Mouse (Mus musculus): ENCODE data around the gene Fut4.
A peak's percentile ranks its signal among the peaks of the same experiment; 100 is the strongest.

DNA sequence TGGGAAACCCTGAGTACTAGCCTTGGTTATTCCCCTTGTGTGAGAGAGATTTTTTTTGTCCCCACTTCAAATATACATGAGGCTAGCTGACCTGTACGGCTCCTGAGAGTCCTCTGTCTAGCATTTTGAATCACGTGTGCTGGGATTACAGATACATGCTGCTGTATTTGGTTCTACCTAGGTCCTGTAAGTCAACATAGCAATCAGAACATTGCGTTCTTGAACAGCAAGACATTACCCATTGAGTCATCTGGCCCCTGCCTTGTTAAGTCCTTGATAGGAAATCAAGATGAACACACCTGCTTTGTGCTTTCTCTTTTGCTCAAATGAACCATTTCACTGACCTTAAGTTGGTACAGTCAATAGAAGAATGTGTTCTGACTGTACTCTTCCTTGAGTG is 2.3 kb upstream of the Fut4 start:
- TF ChIP-seq CTCF (IDR thresholded peaks at IDR 0.05) = no peak
- TF ChIP-seq EP300 (IDR thresholded peaks at IDR 0.05) = peak; percentile 97
